Mouse (Mus musculus) layer of hippocampus, adult 8-10 months (tissue): ENCODE data around the gene Asb7. TPM values are rescaled to one million over a fixed set of nuclear protein-coding genes. Genes with fewer than 3 reads are reported as not detected.
A peak's percentile ranks its signal among the peaks of the same experiment; 100 is the strongest.

Experiments used
- DNase-seq, 2 experiments: peaks; one replicate each; pipeline ENCODE4 v3.0.0; 2022; ENCODE audit warnings: low spot score in 2 of 2
- total RNA-seq, 4 experiments: library from RNA; stranded (reverse); gene quantifications; 2 replicates each; pipeline ENCODE4 v1.2.4; 2022

Asb7 gene
- 10 to 100 TPM; 17.6 to 23.7 (median 20.2) TPM for total RNA-seq

DNA sequence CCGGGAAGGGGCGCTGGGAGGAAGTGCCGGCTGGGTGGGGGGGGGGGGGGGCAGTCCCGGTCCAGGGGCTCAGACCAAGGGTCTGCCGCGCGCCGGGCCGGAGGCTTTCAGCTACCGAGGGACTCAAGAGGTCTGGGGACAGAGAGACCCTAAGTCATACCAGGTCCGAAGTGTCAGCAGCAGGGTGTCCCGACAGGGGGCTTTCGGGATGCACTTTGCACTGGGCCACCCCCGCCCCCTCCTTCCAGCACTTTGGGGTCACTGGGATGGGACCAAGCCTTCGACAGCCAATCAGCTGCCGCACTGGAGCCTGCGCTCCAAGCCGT is at the start of gene Asb7:
Asb7 (minus strand) TSS at position 303 of the 326 bp plus-strand sequence.
- no peak for DNase-seq

DNA sequence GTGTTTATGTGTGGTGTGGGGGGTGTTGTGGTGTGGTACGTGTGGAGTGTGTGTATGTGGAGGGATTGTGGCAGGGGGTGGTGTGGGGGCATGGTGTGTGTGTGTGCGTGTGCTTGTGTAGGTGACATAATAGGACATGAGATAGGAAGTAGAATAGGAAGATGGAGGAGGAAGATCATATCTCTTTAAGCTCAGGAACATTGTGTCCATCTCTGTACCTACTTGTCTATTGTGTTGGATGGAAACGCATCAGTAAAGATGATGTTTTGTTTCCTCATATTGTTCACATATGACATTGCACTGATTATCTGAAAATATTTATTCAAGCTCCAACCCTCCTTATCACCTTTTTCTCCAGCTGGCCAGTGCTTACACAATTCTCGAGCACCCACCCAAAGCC is 48.0 kb upstream of the Asb7 start:
- no peak for DNase-seq

DNA sequence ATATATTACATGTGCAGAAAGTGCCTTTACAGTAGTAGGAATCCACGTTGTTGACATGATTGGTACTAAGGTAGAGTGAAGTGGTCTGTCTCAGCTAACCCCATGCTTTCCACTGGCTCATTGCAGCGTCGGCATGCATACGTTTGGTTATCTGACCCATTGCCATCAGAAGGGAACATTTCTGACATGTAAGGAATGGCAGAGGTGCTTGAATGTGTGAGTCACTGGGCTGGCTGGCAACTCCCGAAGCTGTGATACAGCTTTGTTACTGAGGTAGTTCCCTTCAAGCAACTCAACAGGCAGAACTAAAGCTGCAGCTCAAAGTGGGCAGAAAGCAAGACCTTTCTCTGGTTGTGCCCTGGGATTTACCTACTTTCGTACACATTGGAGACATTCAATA is 45.6 kb upstream of the Asb7 start:
- DNase-seq = no peak

DNA sequence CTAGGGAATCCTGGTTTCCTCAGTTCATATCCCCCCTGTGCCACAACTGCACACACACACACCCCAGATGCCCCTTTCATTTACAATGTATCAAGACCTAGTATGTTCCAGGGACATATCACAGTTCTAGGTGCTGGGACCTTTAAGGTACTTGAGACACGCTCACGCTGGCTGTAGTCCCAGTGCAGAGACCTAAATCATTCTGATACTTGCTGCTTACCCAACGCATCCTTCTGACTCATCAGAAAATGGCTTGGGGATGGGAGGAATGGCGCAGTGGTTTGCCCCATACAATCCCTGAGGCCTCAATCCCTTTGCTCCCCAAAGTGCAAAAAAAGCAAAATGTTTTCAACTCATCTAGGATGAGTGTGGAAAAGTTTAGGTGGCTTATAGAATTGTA is 45.1 kb upstream of the Asb7 start:
- no peak for DNase-seq

DNA sequence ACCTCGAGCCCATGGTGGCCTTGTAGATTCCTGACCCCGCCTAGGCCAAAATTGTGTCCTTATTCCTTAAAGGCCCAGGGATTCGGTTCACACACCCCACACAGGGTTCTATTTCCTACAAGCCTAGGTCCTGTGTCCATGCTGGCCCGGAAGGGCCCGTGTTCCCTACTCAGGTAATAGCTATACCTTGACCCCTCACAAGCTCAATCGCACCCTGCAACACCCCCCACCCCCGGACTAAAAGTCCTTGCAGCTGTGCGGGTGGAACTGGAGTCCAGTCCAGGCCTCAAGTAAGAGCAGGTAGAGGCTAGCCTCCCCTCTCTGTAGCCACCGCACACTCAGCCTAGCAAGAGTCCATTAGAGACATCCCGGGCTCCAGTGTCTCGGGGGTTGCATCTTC is 44.5 kb upstream of the Asb7 start:
- no peak for DNase-seq

DNA sequence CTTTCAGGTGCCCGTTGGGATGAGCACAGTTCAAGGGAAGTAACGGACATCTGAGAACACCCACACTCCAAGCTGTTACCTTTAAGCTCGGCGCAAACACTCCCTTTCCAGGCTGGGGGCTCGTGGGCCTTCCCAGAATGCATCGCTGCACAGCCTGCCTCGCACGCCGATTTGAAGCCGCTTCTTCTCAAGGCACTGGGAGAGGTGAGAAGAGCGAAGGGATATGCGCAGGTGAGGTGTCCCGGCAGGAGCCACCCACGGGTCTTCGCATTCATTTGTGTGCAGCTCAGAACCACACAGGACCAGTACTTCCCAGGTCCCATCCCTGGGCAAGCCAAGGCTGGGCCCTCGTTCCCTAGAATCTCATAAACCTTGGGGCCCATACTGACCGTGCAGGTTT is 44.0 kb upstream of the Asb7 start:
- DNase-seq = no peak

DNA sequence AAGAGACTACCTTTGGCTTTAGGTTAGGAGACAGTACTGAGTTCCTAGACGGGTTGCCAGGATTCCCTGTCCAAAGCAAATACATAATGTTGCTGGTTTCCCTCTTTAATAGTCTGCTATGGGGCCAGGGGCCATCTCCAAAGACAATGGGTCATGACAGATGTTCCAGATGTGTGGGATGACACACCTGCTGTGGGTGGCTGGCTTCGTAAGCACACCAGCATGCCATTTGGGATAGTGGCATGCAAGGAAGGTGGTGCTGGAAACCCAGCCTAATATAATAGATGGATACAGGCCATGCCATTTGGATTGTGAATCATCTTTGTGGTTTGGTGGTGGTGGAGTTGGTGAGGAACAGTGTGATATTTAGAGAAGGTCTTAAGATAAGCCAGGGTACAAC is 39.8 kb upstream of the Asb7 start:
- no peak for DNase-seq

DNA sequence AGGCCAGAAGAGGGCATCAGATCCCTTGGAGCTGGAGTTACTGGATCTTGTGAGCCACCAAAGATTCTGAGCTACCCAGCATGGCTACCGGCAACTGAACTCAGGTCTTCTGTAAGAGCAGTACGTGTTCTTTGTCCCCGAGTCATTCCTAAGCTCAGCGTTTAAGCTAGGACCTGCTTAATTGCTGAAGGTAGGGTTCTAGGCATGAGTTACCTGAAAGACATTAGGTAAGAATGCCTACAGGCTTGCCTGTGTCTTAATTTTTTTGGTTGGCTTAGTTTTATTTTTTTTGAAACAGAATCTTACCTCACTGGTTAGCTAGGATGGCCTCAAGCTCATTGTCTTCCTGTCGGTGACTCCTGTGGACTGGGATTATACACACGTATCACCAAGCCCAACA is 38.7 kb upstream of the Asb7 start:
- DNase-seq = no peak

DNA sequence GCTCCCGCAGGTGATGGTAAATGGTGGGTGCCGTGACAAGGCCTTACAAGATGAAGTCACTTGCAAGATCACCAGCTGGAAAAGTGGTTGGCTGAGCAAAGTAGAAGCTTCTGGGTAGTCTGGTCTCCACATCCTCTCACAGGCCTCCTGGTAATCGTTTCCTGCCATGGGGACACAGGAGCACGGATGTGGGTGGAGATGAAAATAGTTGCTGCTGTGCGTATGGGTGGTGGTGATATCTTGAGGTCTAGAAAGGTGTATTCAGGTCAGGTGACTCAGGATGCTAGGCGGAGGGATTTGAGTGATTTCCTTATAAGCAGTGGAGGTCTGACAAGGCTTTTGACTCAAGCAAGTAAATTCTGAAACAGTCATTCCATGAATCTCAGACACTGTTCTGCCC is 35.6 kb upstream of the Asb7 start:
- no peak for DNase-seq

DNA sequence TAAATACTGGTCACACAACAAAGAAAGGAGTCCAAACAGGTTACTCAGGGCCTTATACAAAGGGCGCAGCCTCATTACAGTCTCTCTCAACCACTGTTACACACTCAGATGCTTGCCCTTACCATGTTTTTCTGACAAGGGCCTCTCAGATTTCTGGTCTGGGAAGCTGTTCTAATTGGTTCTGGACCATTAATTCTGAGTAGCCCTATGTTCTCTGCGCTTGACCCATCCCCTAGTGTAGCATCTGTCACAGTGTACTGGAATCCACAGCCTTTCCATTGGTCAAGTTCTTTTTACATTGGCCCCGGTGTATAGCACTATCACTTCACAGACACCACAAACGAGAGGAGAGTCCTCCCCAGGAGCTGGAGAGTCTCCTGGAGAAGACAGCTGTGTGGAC is 35.1 kb upstream of the Asb7 start:
- no peak for DNase-seq

DNA sequence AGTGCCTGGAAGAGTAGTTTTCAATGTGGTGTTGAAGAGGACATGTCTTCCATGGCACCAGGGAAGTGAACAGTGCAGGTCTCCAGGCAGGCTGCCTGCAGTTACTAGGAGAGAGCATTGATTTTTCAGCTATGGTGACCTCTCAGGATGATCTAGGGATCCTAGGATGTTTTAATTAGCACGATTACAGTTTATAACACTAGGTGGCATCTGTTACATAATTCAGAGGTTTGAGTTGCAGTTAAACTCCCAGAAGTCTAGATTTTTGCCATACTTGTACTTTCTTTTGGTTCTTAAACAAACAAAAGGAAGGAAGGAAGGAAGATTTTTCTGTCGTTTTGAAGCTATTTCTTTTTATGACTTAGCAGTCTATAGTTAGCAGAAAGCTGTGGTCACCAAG is 21.8 kb upstream of the Asb7 start:
- no peak for DNase-seq

DNA sequence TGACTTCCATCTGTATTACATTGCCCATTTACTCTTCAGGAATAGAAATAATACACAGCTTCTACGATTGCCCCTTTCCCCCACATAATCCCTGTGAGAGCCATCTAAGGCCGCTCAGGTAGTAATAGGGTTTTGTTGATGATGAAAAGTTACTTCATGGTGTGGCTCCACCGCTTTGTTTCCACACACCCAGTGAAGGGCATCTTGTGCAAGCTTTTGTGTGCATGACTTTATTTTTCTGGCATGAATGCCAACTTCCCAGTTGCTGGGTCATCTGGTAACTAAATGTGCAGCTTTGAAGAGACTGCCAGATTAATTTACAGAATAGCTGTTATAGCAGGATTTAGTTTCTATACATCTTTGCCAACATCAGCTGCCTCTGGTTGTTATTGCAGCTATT is 15.2 kb upstream of the Asb7 start:
- DNase-seq = no peak

DNA sequence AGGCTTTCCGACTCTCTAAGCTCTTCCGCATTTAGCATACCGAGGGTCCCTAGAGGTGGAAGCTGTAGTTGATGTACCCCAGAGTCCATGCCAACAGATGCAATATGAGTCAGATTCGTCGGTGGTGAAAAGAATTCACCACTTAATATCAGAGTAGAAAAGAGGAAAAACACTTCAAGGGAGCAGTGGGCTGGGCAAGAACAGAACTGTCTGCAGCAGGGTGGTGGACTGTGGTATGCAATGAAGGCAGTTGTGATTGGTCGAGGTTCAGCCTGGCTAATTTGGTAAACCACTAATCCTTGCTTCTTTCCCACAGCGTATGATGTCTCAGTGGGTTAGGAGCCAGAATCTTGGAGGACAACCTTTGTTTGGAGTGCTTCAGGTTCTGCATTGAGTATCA is 13.3 kb upstream of the Asb7 start:
- DNase-seq = no peak

DNA sequence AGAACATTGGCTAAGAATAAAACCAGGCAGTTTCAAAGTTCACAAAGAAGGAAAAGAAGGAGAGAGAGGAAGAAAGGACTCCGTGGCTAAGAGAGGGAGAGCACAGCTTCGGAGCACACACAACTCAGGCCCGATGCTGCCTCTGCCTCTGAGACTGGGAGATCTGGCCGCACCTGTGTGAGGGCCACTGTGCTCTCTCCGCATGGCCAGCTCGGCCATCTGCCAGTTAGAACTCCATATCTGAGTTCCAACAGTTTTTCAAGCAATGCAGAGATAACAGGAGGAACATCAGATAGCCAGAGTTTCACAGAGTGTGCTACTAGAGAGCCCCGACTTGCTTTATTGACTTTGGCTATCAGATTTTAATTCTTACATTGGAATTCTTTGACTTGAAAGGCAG is 5.1 kb upstream of the Asb7 start:
- no peak for DNase-seq

DNA sequence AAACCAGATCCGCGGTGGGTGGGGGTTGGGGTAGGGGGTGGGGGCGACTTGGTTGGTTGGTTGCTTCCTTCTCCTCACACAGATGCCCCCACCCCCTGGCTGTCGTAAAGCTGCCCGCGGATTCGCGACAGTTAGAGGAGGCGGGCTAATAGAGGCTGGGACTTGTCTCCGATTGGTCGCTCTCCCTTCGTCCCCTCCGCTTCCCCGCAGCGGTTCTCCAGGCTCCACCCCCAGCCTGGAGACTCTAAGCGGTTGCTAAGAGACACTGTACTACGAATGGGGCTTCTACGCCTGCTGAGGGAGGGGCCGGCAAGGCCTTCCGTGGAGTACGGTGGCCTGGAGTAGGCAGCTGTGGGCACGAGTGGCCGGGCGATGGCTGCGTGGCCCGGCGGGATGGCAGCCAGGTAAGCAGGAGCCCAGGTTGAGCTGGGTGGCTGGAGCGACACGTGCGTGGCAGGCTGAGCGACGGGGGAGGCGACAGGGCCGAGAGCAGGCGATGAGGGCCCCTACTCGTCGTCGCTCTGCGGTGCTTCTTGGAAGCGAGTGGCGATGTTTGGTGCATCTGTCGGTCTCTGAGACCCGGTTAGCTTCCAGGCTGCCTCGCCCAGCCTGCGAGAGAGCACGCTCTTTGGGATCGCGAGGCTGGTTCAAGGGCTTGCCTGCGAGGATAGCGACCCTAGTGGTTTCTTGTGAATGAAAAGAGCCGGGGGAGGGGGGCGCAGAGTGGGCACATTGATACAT is 394 bp upstream of the Asb7 start, which contains the start of gene Lins1:
Lins1 (plus strand) TSS at position 270 of the 741 bp plus-strand sequence.
- peak; percentile 98 to 100 for DNase-seq

DNA sequence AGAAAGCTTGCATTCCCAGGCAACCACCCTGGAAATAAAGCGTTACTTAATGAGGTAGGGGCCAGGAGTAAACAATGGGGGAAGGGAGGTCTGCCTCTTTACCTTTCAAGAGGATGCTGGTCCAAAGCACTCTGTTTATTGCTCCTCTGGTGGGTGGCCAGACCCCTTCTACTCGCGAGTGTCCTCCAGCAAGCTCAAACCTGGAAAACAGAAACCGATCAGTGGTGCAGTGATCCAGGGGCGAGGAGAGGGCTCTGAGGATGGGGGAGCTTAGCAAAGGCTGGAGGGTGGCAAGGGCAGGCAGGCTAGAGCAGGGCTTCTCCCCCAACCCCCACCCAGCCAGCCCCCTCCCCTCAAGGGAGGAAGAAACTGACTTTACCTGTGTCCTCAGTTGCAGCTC is 675 bp downstream of the Asb7 start:
- DNase-seq = peak in 1 of 2 experiments; percentile 10

DNA sequence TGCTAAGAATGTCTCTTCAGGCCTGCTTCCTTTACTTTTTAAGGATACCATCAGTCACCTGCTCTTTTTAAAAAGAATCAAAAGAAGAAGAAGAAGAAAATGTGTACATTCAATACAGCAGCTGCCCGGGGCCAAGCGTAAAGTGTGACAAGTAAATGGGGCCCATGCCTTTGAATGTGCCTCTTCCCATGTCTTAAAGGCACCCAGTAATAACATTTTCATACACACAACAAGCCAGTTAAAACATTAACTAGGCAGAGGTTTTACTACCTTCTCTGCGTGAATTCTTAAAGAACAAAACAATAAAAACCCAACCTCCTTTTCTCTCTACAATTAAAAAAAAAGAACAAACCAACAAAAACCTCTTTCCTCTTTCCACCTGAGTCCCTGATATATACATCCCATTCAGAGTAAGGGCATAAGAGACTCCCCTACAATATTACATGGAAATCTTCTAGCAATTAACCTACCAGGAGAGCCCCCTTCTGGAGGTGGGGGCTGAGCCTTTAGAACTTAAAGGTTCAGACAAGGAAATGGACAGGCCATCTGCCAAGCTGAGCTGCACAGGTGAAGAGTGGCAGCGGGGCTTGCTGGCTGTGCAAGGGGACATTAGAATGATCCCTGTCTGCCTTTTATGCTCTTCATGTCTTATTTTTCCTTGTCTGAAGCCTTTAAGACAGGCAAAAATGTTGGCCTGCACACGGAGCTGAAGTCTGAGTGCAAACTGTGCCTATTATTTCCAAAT is 7.1 kb downstream of the Asb7 start:
- no peak for DNase-seq

DNA sequence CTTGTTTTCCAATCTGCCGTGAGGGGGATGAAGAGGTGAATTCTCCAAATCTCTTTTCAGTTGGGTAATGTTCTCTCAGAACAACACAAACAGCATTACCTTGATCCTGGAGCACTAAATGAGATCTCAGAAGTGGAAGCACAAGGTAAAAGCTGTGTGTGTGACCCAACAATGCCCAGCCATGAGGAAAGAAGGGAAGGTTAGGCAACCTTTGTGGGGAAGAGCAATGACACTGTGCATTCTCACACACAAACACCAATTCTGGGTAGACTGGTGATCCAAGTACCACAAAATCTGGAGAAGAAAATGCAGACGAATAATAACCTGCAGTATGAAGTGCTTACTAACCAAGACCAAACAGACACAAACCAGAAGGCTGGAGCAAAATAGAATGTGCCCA is 13.6 kb downstream of the Asb7 start:
- no peak for DNase-seq

DNA sequence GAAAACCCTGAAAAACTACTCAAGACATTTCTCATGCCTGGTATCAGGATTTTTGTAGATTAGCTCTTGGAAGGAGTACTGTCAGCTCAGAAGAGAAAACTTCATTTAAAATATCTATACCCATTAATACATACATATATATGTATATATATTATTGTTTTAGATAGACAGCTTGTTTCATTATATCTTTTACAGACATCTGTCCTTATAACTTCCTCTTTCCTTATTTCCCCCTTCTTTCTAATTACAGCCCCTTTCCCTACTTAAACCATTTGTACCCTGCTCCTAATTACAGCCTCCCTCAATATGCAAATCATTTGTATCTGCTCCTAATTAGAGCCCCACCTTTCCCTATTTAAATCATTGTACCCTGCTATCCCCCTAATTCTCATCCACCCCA is 22.3 kb downstream of the Asb7 start:
- no peak for DNase-seq

DNA sequence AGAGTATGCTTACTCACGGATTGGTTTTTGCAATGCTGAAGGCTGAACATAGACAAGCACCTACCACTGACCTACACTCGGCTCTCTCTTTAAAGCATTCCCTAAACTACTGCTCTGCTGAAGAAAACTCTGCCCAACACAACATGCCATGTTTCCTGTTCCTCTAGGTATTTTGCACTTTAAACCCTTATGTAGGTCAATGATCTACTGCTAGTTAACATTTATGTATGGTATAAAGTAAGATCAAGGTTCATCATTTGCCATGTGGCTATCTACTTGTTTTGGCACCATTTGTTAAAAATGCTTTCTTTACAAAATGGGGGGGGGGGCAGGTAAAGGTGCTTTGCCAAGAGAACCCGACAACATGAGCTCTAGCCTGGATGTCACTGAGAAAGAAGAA is 25.8 kb downstream of the Asb7 start:
- DNase-seq = no peak

DNA sequence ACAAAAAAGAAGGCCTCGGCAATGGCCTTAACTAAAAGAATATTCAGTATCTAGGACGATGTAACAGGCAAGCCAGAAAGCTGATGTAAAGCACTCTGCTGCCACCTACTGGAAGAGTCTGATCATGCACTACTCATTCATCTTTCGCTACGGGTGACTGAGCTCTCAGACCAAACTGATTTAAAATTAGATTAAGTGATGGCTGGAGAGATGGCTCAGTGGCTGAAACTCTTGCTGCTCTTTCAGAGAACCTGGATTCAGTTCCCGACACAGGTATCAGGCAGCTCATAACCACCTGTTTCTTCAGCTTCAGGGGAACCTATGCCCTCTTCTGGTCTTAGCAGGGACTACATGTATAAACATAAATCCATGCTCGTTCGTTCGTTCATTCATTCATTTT is 27.8 kb downstream of the Asb7 start:
- peak; percentile 53 to 87 for DNase-seq

DNA sequence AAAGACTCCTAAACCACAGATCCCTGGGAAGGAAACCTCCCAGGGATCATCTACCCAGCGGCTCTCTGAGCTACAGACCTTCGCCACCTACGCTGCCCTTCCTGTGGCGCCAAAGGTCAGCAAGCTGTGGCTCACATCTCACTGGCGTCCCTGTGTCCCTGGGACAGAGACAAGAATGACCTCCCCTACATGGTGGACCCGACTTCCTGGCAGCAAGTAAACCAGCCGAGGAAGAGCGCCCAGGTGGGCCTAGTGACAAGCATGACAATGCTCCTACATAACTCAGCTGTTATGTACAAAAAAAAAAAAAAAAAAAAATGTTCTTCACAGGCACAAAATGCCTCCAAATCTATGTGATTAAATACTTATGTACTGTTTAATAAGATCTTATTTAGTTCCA is 28.4 kb downstream of the Asb7 start:
- no peak for DNase-seq

DNA sequence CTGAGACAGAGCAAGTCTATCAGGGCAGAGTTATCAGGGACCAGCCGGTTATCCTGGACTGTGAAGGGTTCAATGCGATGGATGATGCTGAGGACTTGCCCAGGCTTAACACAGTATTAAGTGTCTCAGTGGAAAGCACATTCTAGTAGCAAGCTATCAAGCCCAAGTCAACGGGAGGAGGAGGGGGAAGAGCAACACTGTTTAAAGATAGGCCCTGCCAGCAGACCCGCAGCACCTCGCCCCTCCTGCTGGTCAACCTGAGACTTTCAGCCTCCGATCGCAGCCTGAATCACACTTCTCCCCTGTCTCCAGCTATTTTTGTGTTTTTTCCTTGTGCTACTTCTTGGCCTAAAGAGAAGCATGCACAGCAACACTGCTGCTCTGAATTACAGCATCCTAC is 29.1 kb downstream of the Asb7 start:
- DNase-seq = no peak
